Mouse (Mus musculus): ENCODE data around the gene Rnaset2a.
"Not testable (repeated sequence)": the region's sequence is repeated elsewhere in the genome, so short reads cannot be mapped to it uniquely, and the experiment has no call there.

- not testable (repeated sequence) for TF ChIP-seq CTCF (IDR thresholded peaks at IDR 0.05; ENCODE audit: low read depth, low read length); GATA2 (IDR thresholded peaks at IDR 0.05; ENCODE audit: borderline replicate concordance, low read depth, low read length)
Observed at GRCm38 (mm10) chr17:8155982-8156381, 8.1 kb upstream of the Rnaset2a start.
